22 mouse cellular contexts compared by ENCODE assay signal in the genomic region with DNA sequence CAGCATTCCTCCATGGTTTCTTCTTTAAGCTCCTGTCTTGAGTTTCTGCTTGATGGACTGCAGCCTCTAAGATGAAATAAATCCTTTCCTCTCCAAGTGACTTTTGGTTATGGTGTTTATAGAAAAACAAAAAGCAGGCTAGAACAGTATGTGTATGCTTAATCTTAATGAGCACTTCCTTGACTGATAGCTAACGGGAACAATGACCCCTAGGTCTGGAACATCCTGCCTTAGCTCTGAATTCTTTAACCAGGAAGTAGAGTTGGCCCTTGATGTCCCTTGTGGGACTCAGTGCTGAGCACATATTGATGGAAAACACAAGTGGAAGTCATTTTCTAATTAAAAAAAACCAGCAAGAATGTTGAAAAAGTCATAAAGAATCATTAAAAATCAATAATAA.
"Had no signal": no experiment of that assay in that cellular context is flagged by ENCODE, and none has a peak within 500 bp of the region (broad histone marks: within the 10 kb centered on the region; RNA-seq: fewer than 3 reads in every experiment).

No protein-coding gene starts in this region.

- H3K27ac ChIP-seq: hindbrain, embryonic 13.5 days; hindbrain, embryonic 15.5 days; hindbrain, postnatal 0 days; kidney, embryonic 15.5 days; limb, embryonic 13.5 days; limb, embryonic 15.5 days; liver, embryonic 13.5 days; liver, embryonic 15.5 days had no signal

- H3K9me3 ChIP-seq: heart, embryonic 12.5 days; hindbrain, embryonic 13.5 days; hindbrain, embryonic 15.5 days; kidney, embryonic 15.5 days; limb, embryonic 13.5 days; limb, embryonic 15.5 days; liver, embryonic 13.5 days; liver, embryonic 15.5 days had no signal

- H3K9ac ChIP-seq: forebrain, postnatal 0 days; heart, embryonic 12.5 days; hindbrain, embryonic 13.5 days; hindbrain, embryonic 15.5 days; kidney, embryonic 15.5 days; limb, embryonic 13.5 days; limb, embryonic 15.5 days; liver, embryonic 13.5 days; liver, embryonic 15.5 days had no signal

- H3K4me2 ChIP-seq: heart, embryonic 12.5 days; hindbrain, embryonic 13.5 days; hindbrain, embryonic 15.5 days; kidney, embryonic 15.5 days; limb, embryonic 13.5 days; limb, embryonic 15.5 days; liver, embryonic 13.5 days; liver, embryonic 15.5 days had no signal

- H3K4me1 ChIP-seq: heart, embryonic 12.5 days; hindbrain, embryonic 13.5 days; hindbrain, embryonic 15.5 days; kidney, embryonic 15.5 days; liver, embryonic 13.5 days; liver, embryonic 15.5 days had no signal

- ATAC-seq: forebrain, postnatal 0 days; hindbrain, postnatal 0 days; intestine, embryonic 16.5 days had no signal

- DNase-seq: forebrain, postnatal 0 days; gastrocnemius, postnatal 14 days; gastrocnemius, postnatal 36 days; heart, postnatal 36 days; kidney, adult 11 months; kidney, adult 2 months; kidney, adult 9 months; kidney, postnatal 14 days; kidney, postnatal 36 days; layer of hippocampus, adult 9-11 months; layer of hippocampus, postnatal 36 days; left cerebral cortex, postnatal 4 days; liver, embryonic 13.5 days had no signal

- H3K36me3 ChIP-seq: heart, embryonic 12.5 days; hindbrain, embryonic 13.5 days; hindbrain, embryonic 15.5 days; kidney, embryonic 15.5 days; limb, embryonic 13.5 days; limb, embryonic 15.5 days; liver, embryonic 13.5 days; liver, embryonic 15.5 days had no signal

- H3K4me3 ChIP-seq: heart, embryonic 12.5 days; hindbrain, embryonic 13.5 days; hindbrain, embryonic 15.5 days; kidney, embryonic 15.5 days; limb, embryonic 13.5 days; limb, embryonic 15.5 days; liver, embryonic 13.5 days; liver, embryonic 15.5 days had no signal

- H3K27me3 ChIP-seq: heart, embryonic 12.5 days; hindbrain, embryonic 13.5 days; hindbrain, embryonic 15.5 days; kidney, embryonic 15.5 days; limb, embryonic 13.5 days; limb, embryonic 15.5 days; liver, embryonic 13.5 days; liver, embryonic 15.5 days had no signal
